Mouse (Mus musculus) gastrocnemius, adult 8-10 months (tissue): ENCODE data around the gene Esx1. TPM values are rescaled to one million over a fixed set of nuclear protein-coding genes. Genes with fewer than 3 reads are reported as not detected.

Experiments used
- DNase-seq, 2 experiments: peaks; one replicate each; pipeline ENCODE4 v3.0.0; 2022; ENCODE audit warnings: low spot score in 2 of 2
- total RNA-seq, 4 experiments: library from RNA; stranded (reverse); gene quantifications; 2 replicates each; pipeline ENCODE4 v1.2.4; 2022

Gene Esx1
- total RNA-seq = not detected

DNA sequence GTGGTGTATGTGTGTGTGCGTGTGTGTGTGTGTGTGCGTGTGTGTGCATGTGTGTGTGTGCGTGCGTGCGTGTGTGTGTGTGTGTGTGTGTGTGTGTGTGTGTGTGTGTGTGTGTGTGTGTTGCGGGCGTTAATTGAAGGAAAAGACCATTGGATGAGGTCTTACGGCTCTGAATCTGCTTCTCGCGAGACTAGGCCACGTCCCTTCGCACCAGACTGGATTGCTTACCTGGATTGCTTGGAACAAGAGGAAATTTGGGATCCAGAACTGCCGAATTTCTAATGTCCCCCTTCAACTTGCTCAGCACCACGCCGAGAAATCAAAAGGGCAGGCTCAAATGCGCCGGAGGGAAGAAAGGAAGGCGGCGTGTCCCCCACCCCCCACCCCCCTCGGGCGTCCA, at the start of gene Esx1:
Esx1 (minus strand) TSS at position 366 of the 400 bp plus-strand sequence.
- no peak for DNase-seq

DNA sequence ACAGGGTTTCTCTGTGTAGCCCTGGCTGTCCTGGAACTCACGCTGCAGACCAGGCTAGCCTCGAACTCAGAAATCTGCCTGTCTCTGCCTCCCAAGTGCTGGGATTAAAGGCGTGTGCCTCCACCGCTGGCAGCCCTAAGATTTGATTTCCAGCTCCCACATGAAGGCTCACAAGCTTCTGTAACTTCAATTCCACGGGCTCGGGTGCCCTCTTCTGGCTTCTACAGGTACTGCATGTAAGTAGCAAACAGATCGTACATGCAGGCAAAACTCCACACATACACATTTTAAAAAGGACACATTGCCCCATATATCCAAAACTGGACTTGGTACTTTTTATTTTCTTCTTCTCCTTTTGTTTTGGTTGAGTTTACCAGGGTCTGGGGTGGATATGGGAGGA, 48.1 kb upstream of the Esx1 start:
- DNase-seq = no peak

DNA sequence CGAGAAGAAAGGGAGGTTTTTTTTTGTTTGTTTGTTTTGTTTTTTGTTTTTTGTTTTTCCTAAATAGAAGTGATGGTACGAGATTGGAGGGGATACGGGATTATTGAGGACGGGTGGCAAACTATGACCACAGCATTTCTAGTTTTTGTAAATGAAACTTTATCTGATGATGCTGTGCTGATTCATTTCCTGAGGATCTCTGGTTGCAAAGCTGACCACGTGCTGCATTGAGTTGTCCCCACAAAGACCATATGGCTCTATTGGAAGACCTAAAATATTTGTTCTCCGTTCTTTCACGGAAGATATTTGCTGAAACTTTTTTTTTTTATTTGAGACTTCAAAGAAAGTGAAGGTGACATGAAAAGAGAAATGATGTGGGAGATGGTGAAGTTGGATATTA, 45.8 kb upstream of the Esx1 start:
- DNase-seq = no peak

DNA sequence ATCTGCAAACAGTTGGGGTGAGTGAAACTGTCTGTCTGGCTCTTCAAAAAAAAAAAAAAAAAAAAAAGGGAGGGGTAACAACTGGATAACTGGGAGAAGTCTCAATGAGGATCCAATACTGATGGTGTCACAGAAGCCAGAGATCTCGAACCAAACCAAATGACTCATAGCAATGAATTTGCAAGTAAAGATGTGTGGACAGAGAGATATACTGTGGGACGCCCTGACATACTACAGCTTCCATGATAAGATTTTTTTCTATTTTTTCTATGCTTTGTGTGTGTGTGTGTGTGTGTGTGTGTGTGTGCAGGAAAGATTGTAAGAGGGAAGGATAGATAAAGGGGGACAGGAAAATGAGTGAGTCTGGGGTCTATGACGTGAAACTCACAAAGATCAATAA, 43.7 kb upstream of the Esx1 start:
- no peak for DNase-seq

DNA sequence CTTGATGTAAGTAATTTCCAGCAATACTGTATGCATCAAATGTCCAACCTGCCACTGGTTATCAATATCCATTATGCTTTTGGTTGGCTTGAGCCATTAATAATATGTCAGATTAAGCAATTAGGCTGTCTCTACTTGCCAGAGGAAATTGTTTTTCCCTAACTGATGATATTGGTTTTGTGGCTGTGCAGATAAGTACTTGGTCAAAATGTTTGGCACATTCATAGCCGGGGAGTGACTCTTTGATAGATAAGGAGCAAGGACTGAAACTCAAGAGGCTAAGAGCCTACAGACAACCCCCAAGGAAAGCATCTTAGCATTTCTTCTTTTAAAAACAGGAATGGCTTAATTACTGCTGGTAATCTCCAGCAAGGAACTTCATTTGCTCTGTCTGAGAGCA, 40.8 kb upstream of the Esx1 start:
- DNase-seq = no peak

DNA sequence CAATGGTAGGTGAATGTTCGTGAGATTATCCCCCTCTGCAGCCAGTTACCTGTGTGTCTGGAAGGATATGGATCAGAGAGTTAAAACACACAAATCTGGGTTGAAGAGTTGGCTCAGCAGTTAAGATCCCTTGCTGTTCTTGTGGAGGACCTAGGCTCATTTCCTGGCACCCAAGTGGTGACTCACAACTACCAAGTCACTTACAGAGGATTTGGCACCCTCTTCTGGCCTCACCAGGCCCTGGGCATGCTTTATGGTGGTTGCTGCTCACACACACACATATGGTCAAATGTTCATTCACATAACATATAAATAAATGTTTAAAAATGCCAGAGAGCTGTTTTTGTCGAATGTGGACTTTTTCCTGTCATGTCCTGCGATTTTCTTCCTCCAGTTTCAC, 39.1 kb upstream of the Esx1 start:
- no peak for DNase-seq

DNA sequence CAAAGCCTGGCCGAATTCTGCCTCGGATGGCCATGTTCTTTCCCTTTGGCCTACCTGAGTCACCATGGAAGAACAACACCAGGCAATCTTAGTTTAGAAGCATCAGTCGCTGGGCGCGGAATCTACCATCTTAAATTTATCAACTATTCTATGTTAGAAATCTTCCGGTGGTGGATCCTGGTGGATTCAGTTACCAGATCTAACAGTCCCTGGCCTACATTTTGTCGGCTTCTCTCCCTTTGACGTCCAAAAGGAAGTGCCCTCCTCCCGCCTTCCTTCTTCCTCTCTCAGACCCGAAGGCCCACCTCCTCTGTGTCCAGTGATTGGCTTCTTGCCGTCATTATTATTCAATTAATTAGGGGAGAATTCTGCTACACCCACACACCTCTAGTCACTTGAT, 27.2 kb upstream of the Esx1 start:
- DNase-seq = no peak

DNA sequence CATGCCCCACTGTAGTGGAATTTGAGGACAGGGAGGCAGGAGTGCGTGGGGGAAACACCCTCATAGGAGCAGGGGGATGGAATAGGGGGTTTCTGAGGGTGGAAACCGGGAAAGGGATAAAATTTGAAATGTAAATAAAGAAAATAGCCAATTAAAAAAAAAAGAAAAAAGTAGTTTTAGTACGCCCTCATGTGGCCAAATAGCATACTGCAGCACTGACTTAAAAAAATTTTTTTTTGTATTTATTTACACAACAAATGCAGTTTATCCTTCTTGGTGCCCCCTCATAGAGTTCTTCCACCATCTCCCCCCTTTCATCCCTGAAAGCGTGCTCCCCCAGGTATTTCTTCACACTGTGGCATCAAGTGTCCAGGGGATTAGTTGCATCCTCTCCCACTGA, 22.8 kb upstream of the Esx1 start:
- DNase-seq = no peak

DNA sequence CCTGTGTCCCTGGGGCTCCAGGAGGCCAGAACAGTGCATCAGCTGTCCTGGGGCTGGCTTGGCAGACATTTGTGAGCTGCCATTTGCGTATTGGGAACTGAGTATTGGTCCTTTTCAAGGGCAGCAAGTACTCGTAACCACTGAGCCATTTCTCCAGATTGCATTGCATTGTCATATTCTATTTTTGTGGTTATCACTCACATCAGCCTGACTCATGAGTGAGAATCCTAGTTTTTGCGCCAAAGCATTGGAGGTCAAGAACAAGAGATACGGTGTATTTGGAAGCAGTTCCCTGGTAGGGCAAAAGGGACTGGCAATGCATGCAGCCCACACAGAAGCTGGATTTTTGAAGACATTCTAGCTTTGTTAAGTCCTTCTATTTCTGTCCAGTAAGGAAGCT, 21.8 kb upstream of the Esx1 start:
- no peak for DNase-seq

DNA sequence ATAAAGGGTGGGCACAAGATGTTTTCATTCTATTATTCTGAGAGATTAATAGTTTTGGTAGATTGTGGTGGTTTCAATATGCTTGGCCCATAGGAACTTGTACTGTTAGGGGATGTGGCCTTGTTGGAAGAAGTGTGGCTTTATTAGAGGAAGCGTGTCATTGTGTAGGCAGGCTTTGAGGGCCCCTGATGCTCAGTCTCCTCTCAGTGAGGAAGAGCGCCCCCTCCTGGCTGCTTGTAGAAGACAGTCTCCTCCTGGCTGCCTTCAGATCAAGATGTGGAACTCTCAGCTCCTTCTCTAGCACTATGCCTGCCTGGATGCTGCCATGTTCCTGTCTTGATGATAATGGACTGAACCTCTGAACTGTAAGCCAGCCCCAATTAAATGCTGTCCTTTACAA, 20.7 kb upstream of the Esx1 start:
- DNase-seq = no peak

DNA sequence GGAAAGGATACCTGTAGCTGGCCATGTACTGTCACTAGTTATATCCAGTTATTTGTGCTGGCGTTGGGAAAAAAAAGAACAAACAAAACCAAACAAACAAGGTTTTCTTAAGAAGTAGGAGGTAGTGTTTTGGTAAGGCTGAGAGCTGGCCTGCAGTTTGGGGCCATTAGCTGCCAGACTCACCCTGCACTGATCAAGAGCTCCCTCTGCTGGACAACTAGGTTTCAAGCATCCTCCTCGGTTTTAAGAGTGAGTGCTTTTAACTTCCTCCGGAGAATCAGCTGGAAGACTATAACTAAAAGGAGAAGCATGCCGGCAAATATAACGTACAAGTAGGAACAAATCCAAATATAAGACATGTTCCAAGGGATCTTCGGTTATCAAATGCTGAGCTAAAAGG, 19.8 kb upstream of the Esx1 start:
- DNase-seq = peak in 1 of 2 experiments; percentile 2

DNA sequence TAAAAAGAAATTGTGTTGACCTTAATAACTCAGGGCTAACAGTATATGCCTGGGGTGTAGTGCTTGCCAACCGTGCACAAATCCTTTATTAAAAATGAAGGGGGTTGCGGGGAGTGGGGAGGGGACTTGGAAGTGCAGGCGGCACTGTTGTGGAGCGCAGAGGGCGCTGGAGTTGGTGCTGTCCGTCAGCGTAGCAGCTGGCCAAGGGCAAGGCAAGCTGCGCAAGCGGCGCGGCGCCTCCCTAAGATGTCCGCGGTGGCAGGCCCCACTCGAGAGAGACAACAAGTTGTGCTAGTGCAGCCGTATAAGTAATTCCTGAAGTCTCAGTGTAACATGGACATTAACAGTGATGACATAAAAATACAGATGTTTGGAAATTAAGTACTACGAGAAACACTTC, 5.7 kb upstream of the Esx1 start:
- DNase-seq = no peak

DNA sequence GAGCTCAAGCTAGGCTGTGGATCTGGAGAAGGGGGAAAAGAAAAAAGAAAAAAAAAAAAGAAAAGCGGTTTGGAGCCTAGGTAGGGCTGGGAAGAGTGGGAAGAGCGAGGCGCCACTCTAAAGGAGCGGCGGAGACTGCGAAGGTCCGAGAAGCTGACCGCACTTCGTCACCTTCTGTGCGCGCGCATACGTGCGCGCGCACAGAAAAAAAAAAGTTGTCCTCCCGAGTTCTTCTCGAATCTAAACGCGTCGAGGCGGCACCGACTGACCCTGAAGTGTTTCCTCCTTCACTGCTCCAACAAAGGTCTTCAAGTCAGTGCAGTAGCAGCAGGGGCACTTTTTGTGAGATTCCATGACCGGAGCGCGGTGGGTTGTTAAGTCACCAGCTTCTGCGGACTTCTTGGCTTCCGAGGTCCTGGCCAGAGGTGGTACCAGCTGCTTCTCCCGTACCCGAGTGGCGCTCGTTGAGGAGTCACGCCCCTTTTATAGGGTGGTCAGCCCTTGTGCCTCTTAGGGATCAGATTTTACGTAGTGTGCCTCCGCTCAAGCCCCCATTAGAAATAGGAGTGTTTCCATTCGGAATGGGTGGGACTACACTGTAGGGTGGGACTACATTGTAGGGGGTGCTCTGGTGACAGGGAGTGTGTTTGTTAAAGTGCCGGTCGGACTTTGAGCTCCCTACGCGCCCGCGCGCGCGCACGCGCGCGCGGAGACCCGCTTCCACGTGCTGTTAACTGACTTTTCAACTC, 2.0 kb downstream of the Esx1 start:
- no peak for DNase-seq

DNA sequence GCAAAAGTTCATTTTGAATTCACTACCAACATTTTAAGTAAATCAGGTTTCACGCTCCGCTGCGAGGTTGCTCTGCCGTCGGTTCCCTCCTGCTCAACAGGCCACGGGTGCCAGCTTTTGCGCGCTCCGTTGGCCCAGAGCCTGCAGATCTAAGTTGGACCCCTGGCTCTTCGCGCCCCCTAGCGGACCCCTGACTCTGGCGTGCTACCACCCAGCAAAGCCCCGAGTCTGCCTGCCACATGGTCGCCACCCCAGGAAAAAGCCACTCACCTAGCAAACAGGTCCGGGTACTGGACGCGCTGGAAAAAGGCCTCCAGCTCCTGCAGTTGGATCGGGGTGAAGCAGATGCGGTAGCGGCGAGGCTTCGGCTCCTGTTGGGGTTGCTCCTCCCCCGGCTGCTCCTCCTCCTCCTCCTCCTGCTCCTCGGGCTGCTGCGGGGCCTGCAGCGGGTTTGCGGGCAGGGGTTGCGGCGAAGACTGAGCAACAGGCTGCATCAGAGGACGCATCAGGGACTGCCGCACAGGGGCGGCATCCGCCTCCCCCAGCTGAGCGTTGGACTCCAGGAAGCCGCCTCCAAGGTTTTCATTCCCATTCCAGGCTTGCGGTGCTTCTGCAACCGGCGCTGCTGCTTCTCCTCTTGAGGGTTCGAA, 3.7 kb downstream of the Esx1 start:
- DNase-seq = no peak

DNA sequence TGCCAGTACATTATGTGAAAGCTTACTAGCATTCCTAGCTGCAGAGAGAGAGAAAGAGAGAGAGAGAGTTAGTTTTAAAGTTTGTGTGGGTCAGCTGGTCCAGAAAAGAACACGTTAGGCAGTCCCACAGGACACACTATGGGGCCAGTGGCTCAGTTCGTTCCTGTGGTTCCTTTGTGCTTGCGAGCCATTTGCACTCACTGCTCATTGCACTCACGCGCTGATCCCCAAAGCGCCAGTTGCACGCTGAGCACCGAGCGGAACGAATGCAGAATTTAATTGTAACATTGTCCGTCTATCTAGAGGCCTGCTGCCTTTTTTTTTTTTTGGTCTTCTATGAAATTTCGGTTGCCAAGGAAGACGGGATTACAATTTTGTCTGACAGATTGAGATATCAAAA, 15.4 kb downstream of the Esx1 start:
- DNase-seq = no peak

DNA sequence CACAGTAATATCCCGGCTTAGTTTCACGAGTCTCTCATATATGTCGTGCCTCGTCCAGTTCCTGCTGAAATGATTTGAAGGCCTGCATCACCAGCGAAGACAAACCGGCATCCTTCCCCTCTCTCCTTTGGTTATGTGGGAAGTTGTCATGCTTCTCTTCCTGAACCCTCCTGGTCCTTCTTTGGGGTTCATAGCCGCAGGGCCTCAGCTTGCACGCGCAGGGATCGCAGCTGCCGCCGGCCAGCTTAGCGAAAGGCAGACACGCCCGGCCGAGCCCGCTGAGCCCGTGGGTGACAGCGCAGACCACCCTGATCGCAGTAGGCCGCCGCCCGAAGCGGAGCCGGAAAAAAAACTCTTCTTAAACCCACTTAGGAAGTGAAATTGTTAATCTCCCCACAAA, 17.4 kb downstream of the Esx1 start:
- no peak for DNase-seq

Other genes with a start within 250 kb of the Esx1 start
- gene H2bfm, start 194.8 kb downstream of the Esx1 start, total RNA-seq = not detected
- 1 to 10 TPM; 2.6 to 9.3 (median 6.9) TPM for gene Tmsb15b2, start 146.6 kb downstream of the Esx1 start, total RNA-seq
- gene Tmsb15l, start 145.2 kb downstream of the Esx1 start, total RNA-seq = 1 to 10 TPM in 1 of 4 experiments, under 1 TPM in 1, not detected in 2; 0.65 to 1.1 TPM
- gene Tmsb15b1, start 145.2 kb downstream of the Esx1 start, total RNA-seq = 1 to 10 TPM; 1.0 to 7.0 (median 2.3) TPM
- not detected for gene Zcchc18, start 128.9 kb downstream of the Esx1 start, total RNA-seq
- gene Slc25a53, start 83.8 kb downstream of the Esx1 start, total RNA-seq = 1 to 10 TPM in 3 of 4 experiments, under 1 TPM in 1; 0.97 to 4.0 (median 2.2) TPM
- 1 to 10 TPM; 4.3 to 5.9 (median 5.1) TPM for gene Fam199x, start 72.5 kb downstream of the Esx1 start, total RNA-seq